Mouse (Mus musculus): ENCODE measurements around the gene Snrnp25.

- TF ChIP-seq CTCF (IDR thresholded peaks at IDR 0.05; ENCODE audit: low read depth, low read length) (no peak), POLR2A (IDR thresholded peaks at IDR 0.05; ENCODE audit: extremely low read depth, insufficient read depth, low read length) (peak; percentile 93)
Measured at GRCm38 (mm10) chr11:32226124-32226871, 21.1 kb downstream of the Snrnp25 start, which contains the start of gene Mpg.

Data from liver, adult 2 months (tissue).